Mouse (Mus musculus) hindbrain, embryonic 14.5 days (tissue): ENCODE data around the gene Cyren. TPM values are rescaled to one million over a fixed set of nuclear protein-coding genes. Genes with fewer than 3 reads are reported as not detected.

Experiments used
- ATAC-seq: fragments of 200-750 bp; cut with Nextera tagmentation; 2 replicates; pipeline ENCODE4 v1.8.0; 2017; ENCODE audit warnings: moderate number of reproducible peaks, mild to moderate bottlenecking, moderate TSS enrichment, moderate library complexity; ENCODE audit not compliant: low FRiP score
- DNase-seq: peaks from one replicate; pipeline ENCODE4 v3.0.0-alpha.2; 2015; ENCODE audit warnings: low spot score
- H3K27ac ChIP-seq: fragments of 300-500 bp; sonication (generic); 2 replicates; pipeline ENCODE4 v1.5.1; 2014; ENCODE audit warnings: mild to moderate bottlenecking, moderate library complexity
- H3K27me3 ChIP-seq: fragments of 300-500 bp; sonication (generic); 2 replicates; pipeline ENCODE4 v1.6.1; 2014; ENCODE audit warnings: mild to moderate bottlenecking, low read length, mixed read lengths; ENCODE audit not compliant: control insufficient read depth, insufficient read depth
- H3K36me3 ChIP-seq: fragments of 300-500 bp; sonication (generic); replicated peaks from 2 replicates; pipeline ENCODE4 v1.6.1; 2014; ENCODE audit not compliant: control insufficient read depth, insufficient read depth
- H3K4me1 ChIP-seq: fragments of 300-500 bp; sonication (generic); replicated peaks from 2 replicates; pipeline ENCODE4 v1.6.1; 2014; ENCODE audit warnings: antibody characterized with exemption, low read length, mixed read lengths; ENCODE audit not compliant: control insufficient read depth, insufficient read depth
- H3K4me2 ChIP-seq: fragments of 300-500 bp; sonication (generic); replicated peaks from 2 replicates; pipeline ENCODE4 v1.6.1; 2014; ENCODE audit warnings: mild to moderate bottlenecking, moderate library complexity
- H3K4me3 ChIP-seq: fragments of 300-500 bp; sonication (generic); replicated peaks from 2 replicates; pipeline ENCODE4 v1.5.1; 2014; ENCODE audit warnings: mild to moderate bottlenecking, low read length
- H3K9ac ChIP-seq: fragments of 300-500 bp; sonication (generic); 2 replicates; pipeline ENCODE4 v1.6.1; 2014
- H3K9me3 ChIP-seq: fragments of 300-500 bp; sonication (generic); 2 replicates; pipeline ENCODE4 v1.6.1; 2016; ENCODE audit warnings: low read length; ENCODE audit not compliant: control insufficient read depth
- WGBS: fragments of 180-500 bp; shearing (Covaris S2); extraction: QIAGEN DNeasy Blood & Tissue Kit; methylation state at CpG from one replicate; pipeline ENCODE4 v1.1.7; 2014; 5-methylcytosine and 5-hydroxymethylcytosine counted together
- polyA plus RNA-seq: library from polyadenylated mRNA; unstranded; fragments of >200 nt; fragmentation: Nextera tagmentation; extraction: Ambion mirVana; gene quantifications from 2 replicates; pipeline ENCODE4 v1.2.1, GENCODE M21; 2014

The Cyren gene
- polyA plus RNA-seq, 1 experiment from 2014 or later = 7.4 TPM

- Histone ChIP-seq H3K36me3 (peaks cover 74% of the 10 kb centered on the region), H3K9me3 (no peaks in the 10 kb centered on the region), H3K9ac (no peak overlapping the region), H3K27me3 (no peaks in the 10 kb centered on the region), H3K4me1 (0 out of 2 replicates have a peak, but pooled peaks cover 2% of the 10 kb centered on the region), H3K27ac (no peak overlapping the region), H3K4me3 (no peak overlapping the region), H3K4me2 (no peak overlapping the region)
- WGBS = 92% methylated on average over 7 of the region's 7 CpGs
- DNase-seq (no peak), ATAC-seq (no peak)
Observed at GRCm38 (mm10) chr6:34902578-34902977, 24.7 kb upstream of the Cyren start.

GRCm38 (mm10) chr6:34901911-34902444, 24.1 kb upstream of the Cyren start:
- no peak overlapping the region for H3K9ac ChIP-seq
- ATAC-seq (no peak), DNase-seq (no peak)
- H3K27me3 ChIP-seq = no peaks in the 10 kb centered on the region
- no peak overlapping the region for H3K4me3 ChIP-seq
- peaks cover 75% of the 10 kb centered on the region for H3K36me3 ChIP-seq
- no peak overlapping the region for H3K4me2 ChIP-seq
- no peak overlapping the region for H3K27ac ChIP-seq
- 0 out of 2 replicates have a peak, but pooled peaks cover 2% of the 10 kb centered on the region for H3K4me1 ChIP-seq
- H3K9me3 ChIP-seq = no peaks in the 10 kb centered on the region
- WGBS = 56% methylated on average over 9 of the region's 9 CpGs

GRCm38 (mm10) chr6:34900990-34901389, 23.1 kb upstream of the Cyren start:
- no peak overlapping the region for H3K9ac ChIP-seq

GRCm38 (mm10) chr6:34899127-34899526, 21.3 kb upstream of the Cyren start:
- H3K4me3 ChIP-seq = no peak overlapping the region
- no peaks in the 10 kb centered on the region for H3K27me3 ChIP-seq
- DNase-seq = no peak

More at GRCm38 (mm10) chr6:34900990-34901389, 23.1 kb upstream of the Cyren start:
- Histone ChIP-seq H3K4me1 (0 out of 2 replicates have a peak, but pooled peaks cover 2% of the 10 kb centered on the region), H3K9me3 (no peaks in the 10 kb centered on the region), H3K4me2 (no peak overlapping the region), H3K27me3 (no peaks in the 10 kb centered on the region), H3K4me3 (no peak overlapping the region), H3K36me3 (peaks cover 69% of the 10 kb centered on the region), H3K27ac (no peak overlapping the region; the same call in 1 of the 2 replicates)
- DNase-seq (no peak), ATAC-seq (no peak)
- 64% methylated on average over 2 of the region's 2 CpGs for WGBS

GRCm38 (mm10) chr6:34896168-34896780, 18.4 kb upstream of the Cyren start:
- no peak for DNase-seq

More at GRCm38 (mm10) chr6:34899127-34899526, 21.3 kb upstream of the Cyren start:
- 87% methylated on average over 2 of the region's 2 CpGs for WGBS
- Histone ChIP-seq H3K4me1 (0 out of 2 replicates have a peak, but pooled peaks cover 2% of the 10 kb centered on the region), H3K4me2 (no peak overlapping the region), H3K9me3 (no peaks in the 10 kb centered on the region), H3K36me3 (peaks cover 69% of the 10 kb centered on the region), H3K27ac (no peak overlapping the region), H3K9ac (no peak overlapping the region)
- no peak for ATAC-seq

GRCm38 (mm10) chr6:34895569-34895968, 17.7 kb upstream of the Cyren start:
- Histone ChIP-seq H3K4me1 (no peaks in the 10 kb centered on the region), H3K27me3 (no peaks in the 10 kb centered on the region), H3K36me3 (peaks cover 73% of the 10 kb centered on the region), H3K9ac (no peak overlapping the region), H3K27ac (no peak overlapping the region), H3K9me3 (no peaks in the 10 kb centered on the region), H3K4me2 (no peak overlapping the region), H3K4me3 (no peak overlapping the region)
- WGBS = 79% methylated on average over 7 of the region's 7 CpGs
- no peak for DNase-seq
- ATAC-seq = no peak

More at GRCm38 (mm10) chr6:34896168-34896780, 18.4 kb upstream of the Cyren start:
- Histone ChIP-seq H3K9me3 (no peaks in the 10 kb centered on the region), H3K4me2 (no peak overlapping the region), H3K27ac (no peak overlapping the region), H3K4me1 (no peaks in the 10 kb centered on the region), H3K9ac (no peak overlapping the region), H3K36me3 (peaks cover 68% of the 10 kb centered on the region), H3K4me3 (no peak overlapping the region), H3K27me3 (no peaks in the 10 kb centered on the region)
- 60% methylated on average over 16 of the region's 16 CpGs for WGBS
- no peak for ATAC-seq

GRCm38 (mm10) chr6:34889185-34889584, 11.3 kb upstream of the Cyren start:
- H3K4me3 ChIP-seq = no peak overlapping the region
- ATAC-seq = no peak
- WGBS = 43% methylated on average over 4 of the region's 4 CpGs

GRCm38 (mm10) chr6:34887131-34887850, 9.4 kb upstream of the Cyren start:
- H3K9ac ChIP-seq = no peak overlapping the region; the same call in 1 of the 2 replicates
- no peak overlapping the region for H3K4me3 ChIP-seq
- peaks cover 11% of the 10 kb centered on the region; the same call in 1 of the 2 replicates for H3K4me1 ChIP-seq
- no peak overlapping the region for H3K4me2 ChIP-seq
- H3K27me3 ChIP-seq = no peaks in the 10 kb centered on the region
- 18% methylated on average over 6 of the region's 6 CpGs for WGBS
- H3K9me3 ChIP-seq = no peaks in the 10 kb centered on the region
- DNase-seq = no peak
- no peak overlapping the region for H3K27ac ChIP-seq
- ATAC-seq = peak; percentile 58
- H3K36me3 ChIP-seq = peaks cover 76% of the 10 kb centered on the region

More at GRCm38 (mm10) chr6:34889185-34889584, 11.3 kb upstream of the Cyren start:
- peaks cover 79% of the 10 kb centered on the region for H3K36me3 ChIP-seq
- DNase-seq = no peak
- no peak overlapping the region for H3K9ac ChIP-seq
- H3K27me3 ChIP-seq = no peaks in the 10 kb centered on the region
- H3K9me3 ChIP-seq = no peaks in the 10 kb centered on the region
- no peak overlapping the region for H3K4me2 ChIP-seq
- H3K27ac ChIP-seq = no peak overlapping the region
- peaks cover 11% of the 10 kb centered on the region; the same call in 1 of the 2 replicates for H3K4me1 ChIP-seq

- H3K4me2 ChIP-seq = no peak overlapping the region
- H3K27me3 ChIP-seq = no peaks in the 10 kb centered on the region
- DNase-seq = no peak
- no peak overlapping the region for H3K27ac ChIP-seq
- no peak overlapping the region for H3K9ac ChIP-seq
- H3K4me3 ChIP-seq = no peak overlapping the region
- 84% methylated on average over 7 of the region's 7 CpGs for WGBS
- no peaks in the 10 kb centered on the region for H3K9me3 ChIP-seq
- no peak for ATAC-seq
- peaks cover 69% of the 10 kb centered on the region for H3K36me3 ChIP-seq
- H3K4me1 ChIP-seq = peaks cover 11% of the 10 kb centered on the region; the same call in 1 of the 2 replicates
Observed at GRCm38 (mm10) chr6:34884724-34885123, 6.9 kb upstream of the Cyren start.
